Mouse (Mus musculus) brown adipose tissue, adult 24 weeks (tissue): ENCODE measurements around the gene Wwox. TPM values are rescaled to one million over a fixed set of nuclear protein-coding genes. Genes with fewer than 3 reads are reported as not detected.
A peak's percentile ranks its signal among the peaks of the same experiment; 100 is the strongest.

Experiments
- H3K27ac ChIP-seq: fragments of 200-500 bp; replicated peaks from 2 replicates; pipeline ENCODE4 v1.5.1; 2012; ENCODE audit warnings: low read depth, mild to moderate bottlenecking, low read length
- H3K4me1 ChIP-seq: fragments of 200-500 bp; 2 replicates; pipeline ENCODE4 v1.6.1; 2012; ENCODE audit warnings: low read length, mixed read lengths; ENCODE audit not compliant: control insufficient read depth, insufficient read depth, insufficient read length
- H3K4me3 ChIP-seq: fragments of 200-500 bp; 2 replicates; pipeline ENCODE4 v1.5.1; 2012; ENCODE audit warnings: low read depth, mild to moderate bottlenecking, low read length, moderate library complexity; ENCODE audit not compliant: insufficient read depth
- polyA plus RNA-seq: library from polyadenylated mRNA; stranded (reverse); fragments of >200 nt; gene quantifications from 2 replicates; pipeline ENCODE4 v1.2.4, GENCODE M21; 2012; ENCODE audit not compliant: missing spikeins, insufficient read depth, insufficient read length

Gene Wwox
- polyA plus RNA-seq, 1 experiment: 11.8 TPM

DNA sequence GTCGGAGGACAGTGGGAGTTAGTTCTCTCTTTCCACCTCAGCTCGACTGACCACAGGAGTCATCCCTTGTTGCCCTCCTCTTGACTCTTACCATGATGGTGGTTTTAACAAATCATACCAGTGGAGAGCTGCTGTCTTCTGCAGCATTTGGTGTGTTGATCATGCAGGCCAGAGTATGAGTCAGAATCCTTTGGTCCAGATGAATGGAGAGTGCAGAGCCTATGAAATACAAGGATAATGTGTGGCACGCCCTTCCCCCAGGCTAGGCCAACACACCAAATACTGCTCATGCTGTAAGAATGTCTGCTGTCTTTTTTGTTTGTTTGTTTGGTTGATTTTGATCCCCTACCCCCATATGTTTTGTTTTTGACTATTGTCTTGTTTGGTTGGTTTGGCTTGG is 234.0 kb downstream of the Wwox start:
- Histone ChIP-seq H3K27ac (no peak overlapping the region), H3K4me1 (peaks cover 6% of the 10 kb centered on the region; the same call in 1 of the 2 replicates), H3K4me3 (no peak overlapping the region)

DNA sequence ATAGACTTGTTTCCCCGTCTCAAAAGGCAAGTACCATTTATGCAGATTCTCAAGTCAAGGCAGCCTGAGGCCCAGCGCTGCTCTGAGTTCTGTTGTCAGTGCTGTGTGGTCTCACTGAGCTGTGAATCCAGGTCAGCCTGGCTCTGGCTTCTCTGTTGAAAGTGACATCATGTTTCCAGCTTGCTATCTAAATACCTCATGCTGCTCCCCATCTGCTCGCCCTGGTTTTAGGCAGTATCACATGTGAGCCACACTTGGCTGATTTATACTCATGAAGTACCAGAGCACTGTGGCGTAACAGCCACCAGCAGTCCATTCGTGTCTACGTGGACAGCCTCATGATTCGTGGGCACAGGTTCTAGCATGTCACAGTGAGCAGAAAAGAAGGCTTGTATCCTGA is 235.7 kb downstream of the Wwox start:
- Histone ChIP-seq H3K27ac (no peak overlapping the region), H3K4me1 (peaks cover 6% of the 10 kb centered on the region; the same call in 1 of the 2 replicates), H3K4me3 (no peak overlapping the region)

DNA sequence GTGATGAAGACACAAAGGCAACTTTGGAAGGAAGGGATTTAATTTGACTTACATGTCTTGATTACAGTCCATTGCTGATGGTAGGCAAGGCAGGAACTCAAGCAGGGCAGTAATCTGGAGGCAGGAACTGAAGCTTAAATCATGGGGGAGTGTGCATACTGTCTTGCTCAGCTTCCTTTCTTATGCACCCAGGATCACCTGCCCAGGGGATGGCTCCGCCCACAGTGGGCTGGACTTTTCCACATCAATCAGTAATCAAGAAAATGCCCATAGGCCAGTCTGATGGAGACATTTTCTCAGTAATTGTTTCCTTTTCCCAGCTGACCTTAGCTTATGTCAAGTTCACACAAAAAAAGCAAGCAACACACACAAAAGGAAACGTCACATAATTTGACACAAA is 237.5 kb downstream of the Wwox start:
- H3K4me1 ChIP-seq: no peaks in the 10 kb centered on the region; the same call in 1 of the 2 replicates
- no peak overlapping the region for H3K27ac ChIP-seq
- no peak overlapping the region for H3K4me3 ChIP-seq

DNA sequence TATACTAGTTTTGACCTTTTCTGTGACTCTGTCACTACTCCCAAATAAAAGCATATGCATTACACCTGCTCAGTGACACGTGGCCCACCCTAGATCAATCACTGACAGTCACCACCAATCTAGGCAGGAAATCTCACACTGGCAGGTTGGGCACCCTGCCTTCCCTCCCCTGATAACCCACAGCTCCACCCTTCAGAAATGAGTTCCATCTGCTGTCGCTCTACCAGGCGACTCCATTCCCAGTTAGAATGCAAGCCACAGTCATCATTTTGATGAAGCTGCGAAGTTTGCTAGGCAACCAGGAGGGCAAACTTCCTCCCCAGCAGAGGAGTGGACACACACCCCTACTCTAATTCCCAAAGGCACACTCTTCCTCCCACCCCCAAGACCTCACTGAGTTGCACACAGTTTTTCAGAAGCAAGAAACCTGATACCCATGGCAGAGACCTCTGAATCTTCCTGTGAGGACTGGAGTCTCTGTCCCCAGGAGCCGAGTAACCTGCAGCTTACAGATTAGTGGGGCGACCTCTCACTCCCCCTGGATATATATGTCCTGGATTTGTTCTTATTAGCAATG is 238.2 kb downstream of the Wwox start:
- H3K4me3 ChIP-seq: no peak overlapping the region
- H3K27ac ChIP-seq: no peak overlapping the region
- no peaks in the 10 kb centered on the region; the same call in 1 of the 2 replicates for H3K4me1 ChIP-seq

GRCm38 (mm10) chr8:114679386-114680098 is 240.1 kb downstream of the Wwox start:
- no peak overlapping the region for H3K4me3 ChIP-seq
- no peak overlapping the region for H3K27ac ChIP-seq

DNA sequence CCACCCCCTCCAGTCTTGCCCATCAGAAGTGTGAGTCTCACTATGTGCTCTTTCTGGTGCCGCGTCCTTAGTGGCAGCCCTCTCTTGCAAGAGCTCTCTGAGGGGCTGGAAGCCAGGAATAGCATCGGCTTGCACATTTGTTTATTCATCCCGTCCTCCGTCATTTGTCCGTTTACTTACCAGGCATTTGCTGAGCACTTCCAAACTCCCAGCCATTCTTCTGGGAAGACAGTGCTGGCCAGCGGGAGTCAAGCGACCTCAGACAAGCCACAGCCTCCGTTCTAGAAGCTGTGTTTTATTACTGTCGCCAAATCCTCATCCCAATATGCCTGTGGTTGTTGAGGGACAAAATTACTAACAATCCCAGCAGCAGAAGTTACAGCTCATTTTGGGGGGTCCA is 241.7 kb downstream of the Wwox start:
- Histone ChIP-seq H3K4me1 (no peaks in the 10 kb centered on the region; the same call in 1 of the 2 replicates), H3K4me3 (no peak overlapping the region), H3K27ac (no peak overlapping the region)

More at GRCm38 (mm10) chr8:114679386-114680098, 240.1 kb downstream of the Wwox start:
- H3K4me1 ChIP-seq: no peaks in the 10 kb centered on the region; the same call in 1 of the 2 replicates

- H3K4me3 ChIP-seq: no peak overlapping the region
- H3K27ac ChIP-seq: no peak overlapping the region
- no peaks in the 10 kb centered on the region; the same call in 1 of the 2 replicates for H3K4me1 ChIP-seq
Observed at GRCm38 (mm10) chr8:114682166-114682565, 242.7 kb downstream of the Wwox start.

GRCm38 (mm10) chr8:114684046-114684702 is 244.7 kb downstream of the Wwox start:
- no peak overlapping the region for H3K4me3 ChIP-seq
- peak overlapping the region; percentile 36; the same call in 1 of the 2 replicates for H3K27ac ChIP-seq
- no peaks in the 10 kb centered on the region; the same call in 1 of the 2 replicates for H3K4me1 ChIP-seq

DNA sequence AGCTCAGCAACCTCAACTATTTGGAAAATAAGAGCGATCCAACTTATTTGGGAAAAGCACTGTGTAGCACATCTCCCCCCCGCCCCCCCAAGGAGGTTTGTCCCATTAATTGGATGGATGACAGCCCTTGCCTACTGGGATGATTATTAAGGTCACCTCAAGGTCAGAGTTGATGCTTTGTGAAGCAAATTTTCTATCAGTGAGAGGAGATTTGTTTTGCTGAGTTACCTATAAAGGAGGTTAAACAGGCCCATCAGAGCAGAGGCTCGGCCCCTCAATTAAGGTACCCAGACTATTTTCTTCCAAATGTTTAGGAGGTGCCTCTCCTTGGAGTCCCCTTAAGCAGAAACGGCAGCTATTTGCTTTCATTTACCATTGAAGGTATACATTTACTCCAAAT is 247.0 kb downstream of the Wwox start:
- H3K27ac ChIP-seq: no peak overlapping the region
- no peaks in the 10 kb centered on the region for H3K4me1 ChIP-seq
- H3K4me3 ChIP-seq: no peak overlapping the region

DNA sequence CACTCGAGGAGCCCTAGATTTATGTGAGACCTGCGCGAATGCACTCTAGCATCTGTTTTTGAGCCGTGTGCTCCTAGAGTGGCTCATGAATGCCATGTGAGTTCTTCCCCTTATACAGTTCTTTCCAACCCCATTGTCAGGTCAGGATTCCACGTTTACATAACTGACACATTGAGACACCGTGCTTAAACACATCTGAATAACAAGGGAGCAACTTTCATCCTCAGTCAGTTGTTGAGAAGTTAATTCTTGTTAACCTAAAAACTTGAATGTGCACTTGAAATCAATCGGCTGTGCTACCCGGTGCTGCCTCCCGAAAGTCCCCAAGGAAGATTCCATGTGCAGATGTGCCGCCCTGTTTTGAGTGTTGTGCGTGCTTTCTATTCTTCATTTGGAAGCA is 249.3 kb downstream of the Wwox start:
- H3K4me1 ChIP-seq: no peaks in the 10 kb centered on the region
- H3K4me3 ChIP-seq: no peak overlapping the region
- no peak overlapping the region for H3K27ac ChIP-seq

DNA sequence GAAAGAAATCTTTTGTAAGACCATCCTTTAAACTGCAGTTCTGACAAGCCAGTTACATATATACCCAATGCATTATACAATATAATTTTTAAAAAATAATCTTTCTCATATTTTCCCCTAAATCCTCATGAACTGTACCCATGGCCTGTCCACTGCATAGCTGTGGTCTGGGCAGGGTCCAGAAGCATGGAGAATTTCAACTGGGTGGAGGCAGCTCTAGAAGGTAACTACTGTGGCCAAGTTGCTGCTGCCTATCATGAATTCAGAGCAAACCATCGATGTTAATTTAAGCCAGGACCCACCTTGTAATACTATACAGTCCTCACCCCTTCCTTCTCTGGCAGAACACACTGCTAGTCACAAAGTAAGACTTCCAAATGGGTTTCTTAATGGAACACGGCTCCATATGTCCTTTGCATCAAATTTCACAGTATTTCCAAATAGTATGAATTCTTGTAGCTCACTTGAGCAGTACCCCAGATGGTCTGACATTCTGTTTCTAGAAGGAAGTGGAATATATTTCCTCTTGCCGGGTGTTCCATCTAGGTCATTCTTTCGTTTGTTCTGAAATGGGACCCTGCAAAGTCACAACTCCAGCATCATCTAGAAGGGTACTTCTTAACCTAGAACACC is 255.2 kb downstream of the Wwox start:
- Histone ChIP-seq H3K4me1 (no peaks in the 10 kb centered on the region), H3K27ac (no peak overlapping the region), H3K4me3 (no peak overlapping the region)

- Histone ChIP-seq H3K4me1 (no peaks in the 10 kb centered on the region), H3K27ac (no peak overlapping the region), H3K4me3 (no peak overlapping the region)
Observed at GRCm38 (mm10) chr8:114703517-114703916, 264.1 kb downstream of the Wwox start.

DNA sequence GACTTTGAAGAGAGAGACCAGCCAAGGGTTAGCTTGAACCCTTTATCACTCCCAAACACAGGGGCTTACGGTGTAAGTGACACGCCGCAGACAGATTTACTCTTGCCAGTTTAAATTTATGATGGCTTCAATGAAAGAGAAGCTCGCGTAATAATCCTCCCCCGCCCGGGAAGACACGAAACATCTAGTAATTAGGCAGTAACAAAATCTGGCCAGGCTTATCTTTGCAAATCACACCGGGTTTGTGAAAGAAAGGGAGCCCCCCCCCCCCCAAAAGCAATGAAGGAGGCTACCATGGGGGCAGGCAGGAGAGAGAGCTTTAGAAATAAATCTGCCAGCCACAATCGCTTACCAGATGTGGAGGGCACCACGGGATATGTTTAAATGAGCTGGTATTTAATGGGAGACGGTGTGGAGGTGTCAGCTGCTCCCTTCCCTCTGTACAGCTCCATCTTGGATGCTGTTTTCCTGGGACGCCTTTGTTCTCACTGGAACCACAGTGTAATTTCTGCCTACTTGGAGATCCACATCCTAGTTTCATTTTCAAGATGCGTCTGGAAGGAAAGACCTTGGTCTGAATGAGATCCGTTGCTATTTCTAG is 268.2 kb downstream of the Wwox start:
- Histone ChIP-seq H3K4me1 (no peaks in the 10 kb centered on the region), H3K4me3 (peak overlapping the region; percentile 47), H3K27ac (peak overlapping the region; percentile 70; the same call in 1 of the 2 replicates)

DNA sequence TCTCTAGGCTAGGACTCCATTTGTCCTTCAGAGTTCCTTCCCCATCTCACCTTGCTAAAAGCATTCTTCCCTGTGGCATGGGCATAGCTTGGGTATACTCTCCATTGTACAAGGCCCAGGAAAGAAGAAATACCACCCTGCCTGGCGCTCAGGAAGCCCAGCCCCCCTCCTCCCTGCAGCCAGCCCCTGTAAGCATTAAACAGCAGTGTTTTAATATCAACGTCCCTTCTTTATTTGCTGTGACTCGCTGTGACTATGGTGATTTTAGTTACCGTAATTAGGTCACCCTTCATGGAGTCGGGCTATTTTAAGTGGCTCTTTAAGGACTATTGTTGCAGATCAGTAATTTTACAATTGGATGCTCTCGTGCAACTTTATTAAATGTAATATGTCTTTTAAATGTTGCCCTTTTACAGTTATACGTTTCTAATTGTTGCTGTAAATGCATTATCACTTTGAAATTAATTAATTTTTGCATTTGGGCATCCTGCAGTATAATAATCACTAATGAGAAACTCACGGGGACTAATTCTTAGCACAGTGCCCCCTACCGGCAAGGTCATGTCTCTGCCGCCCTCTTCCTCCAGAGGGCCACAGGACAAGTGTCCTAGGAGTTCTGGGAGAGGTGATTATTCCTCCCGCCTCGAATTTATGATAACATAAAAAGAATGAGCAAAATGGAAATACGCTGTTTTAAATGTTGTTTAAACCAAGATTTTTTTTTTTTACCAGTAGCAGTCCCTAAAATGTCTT is 276.0 kb downstream of the Wwox start:
- Histone ChIP-seq H3K4me1 (no peaks in the 10 kb centered on the region), H3K4me3 (no peak overlapping the region), H3K27ac (no peak overlapping the region)
